Mouse (Mus musculus): Measurements from ENCODE around the gene Olfr656.

The Olfr656 gene

DNA sequence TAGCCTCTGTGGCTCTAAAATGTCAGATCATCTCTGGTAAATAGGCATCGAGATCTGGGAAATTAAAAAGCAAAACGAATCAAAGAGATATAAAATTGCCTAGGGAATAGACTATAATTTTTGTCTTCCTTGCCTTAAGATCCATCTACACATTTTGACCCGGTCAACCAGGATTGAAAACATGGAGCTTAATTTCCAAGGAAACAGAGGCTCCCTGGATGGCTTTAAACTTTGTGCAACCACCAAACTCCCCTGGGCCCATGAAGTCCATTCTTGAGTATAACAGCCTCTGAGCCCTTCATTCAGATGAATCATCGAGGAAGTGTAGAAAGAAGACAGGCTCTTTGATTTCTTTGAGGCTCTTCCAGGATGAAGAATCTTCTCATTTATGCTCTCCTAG is at the start of gene Olfr656:
Gene Olfr656 (plus strand): TSS at position 301 of the 400 bp plus-strand sequence.
- in situ Hi-C loops (cut with MboI, MseI), result loop anchor here in 1 of 2 experiments (25.0 kb wide), 1 partner anchor 899 kb away; no protein-coding TSS in a partner anchor

DNA sequence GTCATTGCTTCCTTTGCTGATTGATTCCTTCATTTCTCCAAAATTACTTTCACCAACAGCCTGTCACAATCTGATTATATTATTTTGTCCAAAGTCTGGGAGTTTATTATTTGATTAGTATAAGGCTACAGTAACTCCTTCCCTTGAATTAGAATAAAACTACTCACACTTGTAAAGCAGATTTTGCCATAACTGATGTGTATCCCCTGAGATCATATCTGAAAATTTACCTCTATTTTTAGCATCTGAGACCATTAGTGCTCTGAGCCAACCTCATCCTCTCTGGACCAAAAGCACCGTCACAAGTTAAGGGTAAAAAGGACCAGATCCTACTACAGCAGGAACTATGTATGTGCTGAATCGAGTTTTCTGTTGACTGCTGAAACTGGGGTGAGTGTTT is 36.7 kb upstream of the Olfr656 start, which contains the start of gene Olfr653:
Gene Olfr653 (plus strand): TSS at position 301 of the 400 bp plus-strand sequence.
- in situ Hi-C loops (cut with MboI, MseI), result loop anchor here in 1 of 2 experiments (10.0 kb wide), 1 partner anchor 362 kb away; the partner anchor contains the start of gene Trim6

DNA sequence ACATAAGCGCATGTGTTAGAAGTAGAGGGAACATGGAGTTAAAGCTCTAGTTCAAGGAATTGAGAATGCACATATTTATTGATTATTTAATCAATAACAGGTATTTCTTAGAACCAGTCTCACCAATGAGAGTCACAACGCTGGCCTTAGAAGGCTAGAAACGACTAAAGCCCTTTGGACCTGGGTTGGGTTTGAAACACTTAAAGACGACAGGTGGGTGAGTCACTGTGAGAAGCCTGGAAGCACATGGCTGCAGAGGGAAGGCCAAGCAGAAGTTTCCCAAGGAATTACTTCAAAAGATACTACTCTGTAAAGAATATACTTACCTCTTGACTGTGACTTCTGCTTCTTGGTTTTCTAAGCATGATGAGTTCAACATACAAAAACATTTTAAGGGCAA is 32.9 kb upstream of the Olfr656 start:
- in situ Hi-C loops (cut with MboI, MseI), result no loop called here

DNA sequence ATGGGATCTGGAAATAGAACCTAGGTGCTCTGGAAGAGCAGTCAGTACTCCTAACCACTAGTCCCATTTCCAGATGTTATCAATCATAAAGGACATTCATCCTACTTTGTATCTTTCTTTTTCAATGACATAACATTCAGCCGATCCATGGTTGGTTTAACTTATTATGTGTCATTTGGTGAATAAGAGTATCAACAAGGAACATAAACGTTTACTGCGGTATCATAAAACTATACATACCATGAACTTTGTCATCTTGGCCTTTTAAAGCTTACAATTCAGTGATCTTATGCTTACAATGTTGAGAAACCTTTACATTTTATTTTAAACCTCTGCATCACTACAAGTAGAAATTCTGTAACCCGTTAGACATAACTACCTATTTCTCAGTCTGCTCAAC is 32.3 kb upstream of the Olfr656 start:
- in situ Hi-C loops (cut with MboI, MseI), result no loop called here

DNA sequence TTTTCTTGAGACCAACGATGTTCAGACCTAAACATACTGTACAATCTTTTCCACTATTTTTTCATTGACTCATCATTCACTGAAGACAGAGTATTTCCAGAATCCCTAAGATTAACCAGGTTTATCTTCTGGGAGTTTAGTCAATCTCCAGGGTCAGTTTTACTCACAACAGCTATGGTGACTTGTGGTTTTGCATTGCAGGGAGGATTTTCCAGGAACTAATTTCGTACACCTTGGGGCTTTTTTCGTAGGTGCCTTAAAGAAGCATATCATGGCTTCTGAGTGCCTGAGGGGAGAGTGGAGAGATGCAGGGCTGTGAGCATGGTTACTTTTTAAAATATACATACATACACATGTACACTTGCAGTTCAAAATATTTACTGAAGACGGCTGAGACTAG is 27.0 kb upstream of the Olfr656 start, which contains the start of gene Olfr654:
Gene Olfr654 (plus strand): TSS at position 301 of the 400 bp plus-strand sequence.
- in situ Hi-C loops (cut with MboI, MseI), result no loop called here

DNA sequence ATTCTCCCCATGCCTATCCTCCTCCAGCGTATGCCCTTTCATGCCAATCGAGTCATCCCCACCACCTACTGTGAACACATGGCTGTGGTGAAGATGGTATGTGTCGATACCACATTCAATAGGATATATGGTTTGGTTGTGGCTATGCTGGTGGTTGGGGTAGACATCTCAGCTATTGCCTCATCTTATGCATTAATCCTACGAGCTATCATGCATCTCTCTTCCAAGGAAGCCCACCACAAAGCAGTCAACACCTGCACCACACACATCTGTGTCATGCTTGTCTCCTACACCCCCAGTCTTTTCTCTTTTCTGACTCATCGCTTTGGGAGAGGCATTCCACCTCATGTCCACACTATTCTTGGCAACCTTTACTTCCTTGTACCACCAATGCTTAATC is 25.5 kb upstream of the Olfr656 start:
- in situ Hi-C loops (cut with MboI, MseI), result no loop called here

DNA sequence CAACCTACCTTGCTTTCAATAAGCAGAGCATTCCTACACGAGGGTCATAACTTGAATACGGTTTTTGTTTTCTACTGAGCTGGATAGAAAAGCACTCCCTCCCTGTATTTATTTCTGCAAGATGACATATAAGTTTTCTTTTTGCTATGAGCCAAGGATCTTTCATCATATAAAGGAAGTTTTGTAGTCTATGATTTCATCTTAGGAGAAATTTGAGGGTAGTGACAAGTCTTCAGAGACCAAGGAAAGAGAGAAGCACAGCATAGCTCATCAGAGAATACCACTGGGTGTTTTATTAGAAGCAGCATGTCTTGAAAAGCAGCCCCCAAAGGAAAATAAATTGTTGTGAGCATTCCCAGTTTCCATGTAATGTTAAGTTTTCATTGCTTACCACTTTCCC is 12.1 kb upstream of the Olfr656 start, which contains the start of gene Olfr655:
Gene Olfr655 (minus strand): TSS at position 101 of the 400 bp plus-strand sequence.
- in situ Hi-C loops (cut with MboI, MseI), result loop anchor here (5.0 to 25.0 kb wide), 6 partner anchors 154 to 911 kb away; partner anchors contain the start of genes Olfr649 (in 1 of the 2) and Trim30b (in 1 of the 2)

DNA sequence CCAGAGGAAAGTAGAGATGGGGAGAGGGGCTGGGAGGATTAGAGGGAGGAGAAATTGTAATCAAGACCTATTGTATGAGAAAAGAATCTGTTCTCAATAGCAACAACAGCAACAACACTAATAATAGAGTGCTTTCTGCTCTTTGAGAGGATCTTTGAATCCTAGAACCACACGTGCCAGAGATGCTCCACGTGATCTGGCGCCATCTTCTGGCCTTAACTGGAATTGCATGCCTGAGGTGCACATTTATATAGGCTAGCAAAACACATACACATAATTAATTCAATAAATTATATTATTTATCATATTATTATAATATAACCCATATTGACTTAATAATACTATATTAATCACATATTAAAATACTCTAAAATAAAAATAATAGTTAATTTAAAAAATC is 10.6 kb upstream of the Olfr656 start:
- in situ Hi-C loops (cut with MboI, MseI), result loop anchor here (5.0 to 25.0 kb wide), 6 partner anchors 156 to 909 kb away; partner anchors contain the start of genes Olfr649 (in 1 of the 2) and Trim30b (in 1 of the 2)

DNA sequence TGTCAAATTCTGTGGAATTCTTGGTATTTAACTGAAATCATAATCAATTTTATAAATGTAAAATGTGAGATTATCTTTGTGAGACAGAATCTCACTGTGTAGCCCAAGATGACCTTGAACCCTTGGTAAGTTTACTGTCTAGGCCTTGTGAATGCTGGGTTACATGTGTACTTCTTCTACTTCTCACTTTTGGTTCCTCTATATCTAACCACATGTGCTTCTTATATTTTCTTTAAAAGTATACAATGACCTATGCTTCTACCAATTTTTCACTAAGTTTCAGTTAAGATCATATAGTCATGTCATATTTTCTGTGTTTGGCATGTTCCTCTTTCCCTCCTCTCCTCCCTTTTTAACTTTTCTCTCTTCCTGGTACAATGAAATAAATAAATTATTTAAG is 9.0 kb upstream of the Olfr656 start:
- in situ Hi-C loops (cut with MboI, MseI), result loop anchor here (5.0 to 25.0 kb wide), 7 partner anchors 157 to 908 kb away; partner anchors contain the start of genes Olfr649 (in 1 of the 2) and Trim30b (in 1 of the 2)

DNA sequence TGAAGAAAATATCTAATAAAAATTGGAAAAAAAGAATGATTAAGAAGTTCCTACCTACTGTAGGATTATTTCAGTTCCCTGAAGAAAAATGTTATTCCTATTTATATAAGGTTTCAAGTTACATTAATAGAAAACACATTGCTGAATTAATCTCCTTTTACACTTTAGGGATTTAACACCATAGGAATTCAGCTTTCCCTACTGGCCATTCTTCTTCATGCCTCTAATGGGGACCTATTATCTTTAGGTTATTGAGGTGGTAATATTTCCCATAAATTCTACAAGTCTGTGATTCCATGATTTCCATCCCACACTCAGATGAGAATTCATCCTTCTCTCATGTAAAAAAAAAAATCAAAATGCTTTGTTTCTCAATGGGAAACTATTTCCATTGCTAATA is 10.7 kb downstream of the Olfr656 start, which contains the start of gene Olfr657:
Gene Olfr657 (plus strand): TSS at position 301 of the 400 bp plus-strand sequence.
- in situ Hi-C loops (cut with MboI, MseI), result loop anchor here in 1 of 2 experiments (25.0 kb wide), 1 partner anchor 888 kb away; no protein-coding TSS in a partner anchor

DNA sequence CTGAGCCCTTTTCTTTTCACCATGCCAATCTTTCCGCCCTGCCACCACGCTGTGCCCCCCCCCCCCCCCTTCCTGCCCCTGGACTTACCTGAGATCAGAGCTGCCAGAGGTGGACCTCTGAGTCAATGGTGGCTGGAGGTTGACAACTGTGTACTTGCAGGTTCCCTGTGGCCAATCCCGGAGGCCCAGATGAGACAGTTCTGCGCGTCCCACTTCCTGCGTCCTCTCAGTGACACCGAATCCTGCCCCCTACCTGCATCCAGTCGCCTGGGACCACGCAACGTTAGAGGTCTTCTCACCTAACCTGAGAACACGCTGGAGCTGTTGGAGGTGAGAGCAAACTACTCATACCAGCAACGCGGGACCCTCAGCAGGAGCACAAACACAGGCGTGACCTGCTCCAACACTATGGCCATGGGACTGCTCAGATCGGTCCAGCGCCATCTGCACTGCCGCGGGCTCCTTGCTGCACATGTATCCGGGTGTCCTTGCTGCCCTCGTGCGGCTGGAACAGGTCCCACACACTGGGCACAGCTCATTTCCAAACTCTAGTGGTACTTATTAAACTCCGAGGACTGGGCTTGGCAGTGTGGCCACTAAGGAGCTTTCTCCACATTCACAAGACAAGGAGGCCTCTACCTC is 33.2 kb downstream of the Olfr656 start, which contains the start of gene Olfr658:
Gene Olfr658 (minus strand): TSS at position 465 of the 642 bp plus-strand sequence.
- in situ Hi-C loops (cut with MboI, MseI), result no loop called here

DNA sequence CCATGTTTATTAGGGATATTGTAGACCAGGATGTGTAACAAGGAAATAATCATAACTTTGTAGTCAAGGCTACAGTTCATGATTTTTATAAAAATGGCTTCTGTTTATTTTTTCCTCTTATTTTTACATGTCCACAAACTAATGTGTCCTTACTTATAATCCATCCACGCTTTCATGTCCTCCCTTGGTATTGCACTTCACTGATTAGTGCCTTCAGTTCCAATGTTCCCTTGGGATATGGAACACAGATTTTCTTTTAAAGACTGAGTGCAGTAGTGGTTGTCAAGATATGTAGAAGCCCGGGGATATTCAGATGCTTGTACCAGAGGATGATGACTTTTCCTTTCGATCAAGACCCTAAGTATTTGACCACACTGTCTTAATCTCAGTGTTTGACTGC is 52.7 kb downstream of the Olfr656 start, which contains the start of gene Olfr659:
Gene Olfr659 (plus strand): TSS at position 301 of the 400 bp plus-strand sequence.
- in situ Hi-C loops (cut with MboI, MseI), result no loop called here

Measured in T-helper 17 cell (primary cell).